Mouse (Mus musculus) embryonic facial prominence, embryonic 10.5 days (tissue): ENCODE results near the gene Paqr5. TPM values are rescaled to one million over a fixed set of nuclear protein-coding genes. Genes with fewer than 3 reads are reported as not detected.

Experiments
- DNase-seq: peaks from one replicate; pipeline ENCODE4 v3.0.0-alpha.2; 2017; ENCODE audit warnings: low spot score
- H3K27ac ChIP-seq: fragments of 300-500 bp; sonication (generic); replicated peaks from 2 replicates; pipeline ENCODE4 v1.5.1; 2016; ENCODE audit warnings: mild to moderate bottlenecking
- H3K27me3 ChIP-seq: fragments of 300-500 bp; sonication (generic); replicated peaks from 2 replicates; pipeline ENCODE4 v1.6.1; 2016; ENCODE audit warnings: low read depth, mild to moderate bottlenecking; ENCODE audit not compliant: poor library complexity, severe bottlenecking
- H3K36me3 ChIP-seq: fragments of 300-500 bp; sonication (generic); replicated peaks from 2 replicates; pipeline ENCODE4 v1.6.1; 2016; ENCODE audit warnings: mild to moderate bottlenecking, moderate library complexity
- H3K4me1 ChIP-seq: fragments of 300-500 bp; sonication (generic); 2 replicates; pipeline ENCODE4 v1.6.1; 2016
- H3K4me3 ChIP-seq: fragments of 300-500 bp; sonication (generic); 2 replicates; pipeline ENCODE4 v1.5.1; 2016; ENCODE audit warnings: mild to moderate bottlenecking, moderate library complexity
- H3K9me3 ChIP-seq: fragments of 300-500 bp; sonication (generic); 2 replicates; pipeline ENCODE4 v1.6.1; 2016; ENCODE audit warnings: mild to moderate bottlenecking
- WGBS: fragments of 180-500 bp; shearing (Covaris S2); methylation state at CpG from one replicate; pipeline ENCODE4 v1.1.7; 2016; 5-methylcytosine and 5-hydroxymethylcytosine counted together
- polyA plus RNA-seq: library from polyadenylated mRNA; unstranded; fragments of >200 nt; fragmentation: Nextera tagmentation; extraction: Ambion mirVana; gene quantifications from 2 replicates; pipeline ENCODE4 v1.2.1, GENCODE M21; 2016

Paqr5 gene
- polyA plus RNA-seq, 1 experiment from 2014 or later, result 1.2 TPM

GRCm38 (mm10) chr9:61945973-61946611 lies 80.6 kb downstream of the Paqr5 start:
- H3K27me3 ChIP-seq, result no peaks in the 10 kb centered on the region
- DNase-seq, result no peak
- H3K4me3 ChIP-seq, result peak overlapping the region; percentile 77
- no peaks in the 10 kb centered on the region for H3K9me3 ChIP-seq
- peak overlapping the region; percentile 95 for H3K27ac ChIP-seq
- peaks cover 40% of the 10 kb centered on the region for H3K36me3 ChIP-seq
- WGBS, result under 1% methylated on average over 38 of the region's 38 CpGs
- peaks cover 35% of the 10 kb centered on the region for H3K4me1 ChIP-seq

GRCm38 (mm10) chr9:61941054-61941453 lies 85.6 kb downstream of the Paqr5 start:
- 92% methylated on average over 3 of the region's 3 CpGs for WGBS

GRCm38 (mm10) chr9:61933333-61933732 lies 93.3 kb downstream of the Paqr5 start:
- DNase-seq, result no peak

More at GRCm38 (mm10) chr9:61941054-61941453, 85.6 kb downstream of the Paqr5 start:
- Histone ChIP-seq H3K9me3 (no peaks in the 10 kb centered on the region), H3K4me1 (peaks cover 13% of the 10 kb centered on the region), H3K4me3 (no peak overlapping the region), H3K36me3 (peaks cover 86% of the 10 kb centered on the region), H3K27me3 (no peaks in the 10 kb centered on the region), H3K27ac (no peak overlapping the region)
- DNase-seq, result no peak

GRCm38 (mm10) chr9:61932009-61932408 lies 94.6 kb downstream of the Paqr5 start:
- no peak overlapping the region for H3K4me3 ChIP-seq
- no peaks in the 10 kb centered on the region for H3K9me3 ChIP-seq
- no peaks in the 10 kb centered on the region for H3K4me1 ChIP-seq
- H3K36me3 ChIP-seq, result peaks cover 100% of the 10 kb centered on the region
- H3K27ac ChIP-seq, result no peak overlapping the region
- no peak for DNase-seq
- no peaks in the 10 kb centered on the region for H3K27me3 ChIP-seq
- 95% methylated on average over 3 of the region's 3 CpGs for WGBS

More at GRCm38 (mm10) chr9:61933333-61933732, 93.3 kb downstream of the Paqr5 start:
- WGBS, result 84% methylated on average over 2 of the region's 2 CpGs
- Histone ChIP-seq H3K4me3 (no peak overlapping the region), H3K36me3 (peaks cover 100% of the 10 kb centered on the region), H3K9me3 (no peaks in the 10 kb centered on the region), H3K27ac (no peak overlapping the region), H3K27me3 (no peaks in the 10 kb centered on the region), H3K4me1 (no peaks in the 10 kb centered on the region)

- WGBS, result 95% methylated on average over 10 of the region's 10 CpGs
- no peak for DNase-seq
- H3K36me3 ChIP-seq, result peaks cover 100% of the 10 kb centered on the region
Observed at GRCm38 (mm10) chr9:61925086-61925660, 101.5 kb downstream of the Paqr5 start.

GRCm38 (mm10) chr9:61920331-61920730 lies 106.3 kb downstream of the Paqr5 start:
- Histone ChIP-seq H3K4me3 (no peak overlapping the region), H3K9me3 (no peaks in the 10 kb centered on the region), H3K27me3 (no peaks in the 10 kb centered on the region), H3K36me3 (peaks cover 94% of the 10 kb centered on the region), H3K4me1 (peaks cover 3% of the 10 kb centered on the region), H3K27ac (no peak overlapping the region)
- WGBS, result 95% methylated on average over 6 of the region's 6 CpGs
- no peak for DNase-seq

More at GRCm38 (mm10) chr9:61925086-61925660, 101.5 kb downstream of the Paqr5 start:
- Histone ChIP-seq H3K4me3 (no peak overlapping the region), H3K27ac (no peak overlapping the region), H3K9me3 (no peaks in the 10 kb centered on the region), H3K27me3 (no peaks in the 10 kb centered on the region), H3K4me1 (no peaks in the 10 kb centered on the region)

GRCm38 (mm10) chr9:61919464-61919863 lies 107.2 kb downstream of the Paqr5 start:
- Histone ChIP-seq H3K27ac (no peak overlapping the region), H3K27me3 (no peaks in the 10 kb centered on the region), H3K4me3 (no peak overlapping the region), H3K36me3 (peaks cover 85% of the 10 kb centered on the region), H3K4me1 (peaks cover 11% of the 10 kb centered on the region), H3K9me3 (no peaks in the 10 kb centered on the region)
- 93% methylated on average over 5 of the region's 5 CpGs for WGBS
- DNase-seq, result no peak

- DNase-seq, result no peak
- peaks cover 23% of the 10 kb centered on the region for H3K4me1 ChIP-seq
- no peak overlapping the region for H3K27ac ChIP-seq
- H3K27me3 ChIP-seq, result no peaks in the 10 kb centered on the region
- peaks cover 78% of the 10 kb centered on the region for H3K36me3 ChIP-seq
- WGBS, result 91% methylated on average over 6 of the region's 6 CpGs
- no peak overlapping the region for H3K4me3 ChIP-seq
- no peaks in the 10 kb centered on the region for H3K9me3 ChIP-seq
Observed at GRCm38 (mm10) chr9:61917436-61917835, 109.2 kb downstream of the Paqr5 start.

- 96% methylated on average over 3 of the region's 3 CpGs for WGBS
- Histone ChIP-seq H3K4me1 (peaks cover 27% of the 10 kb centered on the region), H3K36me3 (peaks cover 78% of the 10 kb centered on the region), H3K9me3 (no peaks in the 10 kb centered on the region), H3K27me3 (no peaks in the 10 kb centered on the region), H3K4me3 (no peak overlapping the region), H3K27ac (no peak overlapping the region)
- no peak for DNase-seq
Observed at GRCm38 (mm10) chr9:61916986-61917385, 109.7 kb downstream of the Paqr5 start.

- H3K36me3 ChIP-seq, result peaks cover 78% of the 10 kb centered on the region
- H3K27ac ChIP-seq, result peak overlapping the region; percentile 89; the same call in 1 of the 2 replicates
- WGBS, result 47% methylated on average over 4 of the region's 4 CpGs
- H3K4me3 ChIP-seq, result peak overlapping the region; percentile 75
- peaks cover 29% of the 10 kb centered on the region for H3K4me1 ChIP-seq
- H3K9me3 ChIP-seq, result no peaks in the 10 kb centered on the region
- no peak for DNase-seq
- H3K27me3 ChIP-seq, result no peaks in the 10 kb centered on the region
Observed at GRCm38 (mm10) chr9:61915393-61916005, 111.2 kb downstream of the Paqr5 start.

GRCm38 (mm10) chr9:61914917-61915300 lies 111.7 kb downstream of the Paqr5 start:
- Histone ChIP-seq H3K4me1 (peaks cover 30% of the 10 kb centered on the region), H3K36me3 (peaks cover 74% of the 10 kb centered on the region), H3K27me3 (no peaks in the 10 kb centered on the region), H3K9me3 (no peaks in the 10 kb centered on the region), H3K27ac (peak overlapping the region; percentile 89), H3K4me3 (peak overlapping the region; percentile 75)
- DNase-seq, result no peak
- WGBS, result 3% methylated on average over 13 of the region's 13 CpGs

GRCm38 (mm10) chr9:61914203-61914916 lies 112.3 kb downstream of the Paqr5 start, which contains the start of gene Rplp1:
Rplp1 (minus strand) TSS chr9:61914542.
- H3K4me3 ChIP-seq, result peak within 1 kb of the TSS; percentile 75

More at GRCm38 (mm10) chr9:61914203-61914916, 112.3 kb downstream of the Paqr5 start, which contains the start of gene Rplp1:
- Histone ChIP-seq H3K9me3 (no peaks in the 10 kb centered on the region), H3K27me3 (no peaks in the 10 kb centered on the region), H3K27ac (peak within 1 kb of the TSS; percentile 89), H3K4me1 (peaks cover 30% of the 10 kb centered on the region), H3K36me3 (peaks cover 72% of the 10 kb centered on the region)
- DNase-seq, result peak; percentile 96
- under 1% methylated on average over 70 of the region's 70 CpGs for WGBS
